Mouse (Mus musculus) retina, adult 2 months (tissue): ENCODE results near the gene Gm10097.

Source experiments
- DNase-seq: peaks from one replicate; pipeline ENCODE4 v3.0.0-alpha.2; 2012; ENCODE audit warnings: low read depth, low spot score

Gene Gm10097

DNA sequence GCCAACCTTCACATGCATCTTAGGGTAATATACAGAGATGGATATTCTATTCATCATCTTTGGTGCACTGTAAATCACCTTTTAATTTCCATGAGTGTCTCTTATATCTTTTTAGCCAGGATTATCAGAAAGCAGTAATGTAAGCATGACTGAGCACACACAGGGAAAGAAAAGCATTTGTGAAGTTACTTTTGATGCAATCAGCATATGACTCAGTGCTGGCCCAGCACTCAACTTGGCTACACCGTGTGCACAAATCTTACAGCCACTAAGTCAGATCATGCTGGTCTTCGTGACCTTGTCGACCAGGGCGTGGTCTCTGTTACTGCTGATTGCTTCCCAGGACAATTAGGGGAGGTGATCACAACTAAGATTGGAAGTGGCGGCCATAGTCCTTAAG is 16.8 kb downstream of the Gm10097 start:
- no peak for DNase-seq

DNA sequence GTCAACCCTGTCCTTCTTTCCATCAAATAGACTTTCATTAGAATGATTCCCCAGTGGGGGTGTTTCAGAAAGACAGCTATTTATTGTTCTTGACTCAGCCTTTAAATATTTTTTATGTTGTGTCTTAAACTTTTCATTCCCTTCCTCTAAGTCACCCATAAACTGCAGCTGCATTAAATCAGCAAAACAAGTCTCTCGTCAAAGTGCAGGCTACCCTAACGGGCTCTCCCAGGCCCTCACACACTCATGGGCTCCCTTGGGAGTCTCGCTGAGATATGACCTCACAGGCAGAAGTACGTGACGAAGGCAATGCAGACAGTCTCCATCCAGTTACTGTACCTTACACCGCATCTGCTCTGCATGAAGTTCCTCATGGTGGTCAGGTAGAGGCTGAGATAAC is 17.3 kb downstream of the Gm10097 start:
- no peak for DNase-seq

DNA sequence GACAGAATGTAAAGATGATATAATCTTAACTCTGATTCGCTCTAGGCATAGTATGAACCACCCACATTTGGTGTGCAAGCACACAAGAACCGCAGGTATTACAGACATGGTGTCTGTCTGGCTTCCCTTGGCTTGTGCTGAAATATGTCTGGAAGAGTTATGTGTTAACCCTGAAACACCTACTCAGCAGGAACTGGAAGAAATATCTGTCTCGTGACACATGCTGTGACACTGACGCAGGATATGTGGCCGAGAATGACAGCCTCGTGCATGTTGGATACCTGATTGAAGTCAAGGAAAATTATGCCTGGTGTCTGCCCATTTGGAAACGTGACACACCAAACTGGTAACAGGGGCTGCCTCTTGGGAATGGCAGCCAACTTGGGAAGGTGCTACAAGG is 18.3 kb downstream of the Gm10097 start:
- DNase-seq = no peak

DNA sequence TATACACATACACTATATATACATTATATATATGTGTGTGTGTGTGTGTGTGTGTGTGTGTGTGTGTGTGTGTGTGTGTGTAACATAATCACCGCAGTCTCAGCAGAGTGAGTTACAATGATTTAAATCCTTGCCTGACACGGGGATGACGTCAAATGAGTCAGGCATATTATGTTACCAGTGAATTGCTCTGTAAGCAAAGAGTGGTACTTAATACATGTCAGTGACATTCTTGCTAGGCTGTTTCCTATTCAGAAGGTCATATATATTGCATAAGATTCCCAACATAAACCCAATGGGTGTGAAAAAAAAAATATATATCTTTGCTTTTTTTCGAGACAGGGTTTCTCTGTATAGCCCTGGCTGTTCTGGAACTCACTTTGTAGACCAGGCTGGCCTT is 20.1 kb downstream of the Gm10097 start:
- no peak for DNase-seq

DNA sequence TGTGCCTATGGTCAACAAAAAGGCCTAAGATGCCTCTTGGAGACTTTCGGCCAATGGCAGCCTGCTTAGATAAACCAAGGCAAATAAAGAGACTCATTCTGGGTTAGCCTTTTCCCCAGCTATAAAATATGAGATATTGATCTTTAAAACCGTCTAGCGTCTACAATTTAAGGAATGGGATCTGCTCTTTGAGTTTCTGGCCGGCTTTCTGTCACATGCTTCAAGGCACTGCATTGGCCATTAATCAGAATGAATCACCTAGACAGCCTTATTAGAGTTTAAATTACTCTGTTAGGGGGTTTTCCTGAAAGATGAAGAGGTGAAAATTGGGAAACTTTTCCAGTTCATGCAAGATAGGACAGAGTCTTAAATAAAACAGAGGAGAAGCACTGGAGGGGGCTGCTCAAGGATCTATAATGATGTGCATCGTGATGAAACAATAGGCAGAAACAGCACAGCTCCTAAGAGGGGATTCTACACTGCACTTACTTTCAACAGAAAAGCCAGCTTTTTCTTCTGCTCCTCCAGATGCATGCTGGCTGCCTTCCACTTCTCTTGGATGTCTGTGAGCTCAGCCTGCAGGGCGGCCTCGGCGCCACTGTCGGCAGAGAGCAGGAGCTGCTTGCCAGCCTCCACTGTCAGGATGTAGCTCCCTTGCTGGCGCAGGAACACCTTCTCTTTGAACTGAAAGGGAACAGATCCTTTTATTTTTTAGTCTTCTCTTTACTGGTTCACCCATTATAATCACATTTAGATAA is 28.2 kb downstream of the Gm10097 start:
- no peak for DNase-seq

DNA sequence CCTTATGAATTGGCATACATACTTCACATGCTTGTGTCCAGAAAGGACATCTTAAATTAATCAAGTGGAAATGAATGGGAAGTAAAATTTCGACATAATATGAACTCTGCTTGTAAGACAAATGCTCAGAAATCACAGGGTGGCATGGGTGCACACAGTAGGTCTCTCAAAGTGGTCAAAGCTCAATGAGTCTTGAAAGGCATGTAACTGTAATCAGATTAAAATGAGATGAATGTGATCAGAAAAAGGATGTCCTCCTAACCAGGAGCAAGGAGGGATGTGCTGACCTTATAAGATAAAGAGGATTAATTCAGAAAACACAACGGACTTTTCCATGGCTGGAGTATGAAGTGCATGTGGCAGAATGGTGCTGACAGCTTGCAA is 28.8 kb downstream of the Gm10097 start:
- no peak for DNase-seq

DNA sequence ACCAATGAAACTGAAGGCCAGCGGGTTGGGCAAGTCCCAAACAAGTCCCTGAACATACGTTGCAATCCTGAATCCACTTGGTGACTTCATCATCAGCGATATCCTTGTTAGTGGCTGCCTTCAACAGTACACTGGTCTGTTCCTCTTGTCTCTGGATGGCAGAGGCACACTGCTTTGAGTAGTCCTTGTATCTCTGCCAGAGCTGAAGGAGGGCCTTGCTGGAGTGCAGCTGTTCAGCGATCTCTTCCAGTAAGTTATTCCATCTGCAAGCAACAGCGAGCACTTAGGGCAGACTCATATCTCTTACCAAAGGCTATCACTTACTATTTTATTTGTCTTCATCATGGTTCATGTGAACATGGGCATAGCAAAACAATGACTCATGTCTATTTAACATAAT is 41.8 kb downstream of the Gm10097 start:
- no peak for DNase-seq

DNA sequence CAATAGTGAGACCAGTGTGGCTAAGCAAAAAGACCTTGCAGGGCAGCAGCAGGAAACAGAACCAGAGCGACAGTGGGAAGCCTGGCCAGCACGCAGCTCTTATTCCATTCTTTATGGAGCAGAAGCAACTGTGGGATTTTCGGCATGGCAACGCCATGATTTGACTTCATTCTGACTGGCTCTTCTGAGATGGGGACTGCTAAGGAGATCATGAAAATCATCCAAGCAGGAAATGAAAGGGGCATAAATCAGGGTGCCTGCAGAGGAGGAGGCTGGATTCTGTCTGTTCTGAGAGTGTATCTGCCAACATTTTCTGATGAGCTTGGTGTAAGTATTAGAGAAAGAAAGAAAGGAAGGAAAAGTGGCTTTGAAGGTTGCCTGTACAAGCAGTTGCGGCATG is 47.2 kb downstream of the Gm10097 start:
- DNase-seq = no peak

DNA sequence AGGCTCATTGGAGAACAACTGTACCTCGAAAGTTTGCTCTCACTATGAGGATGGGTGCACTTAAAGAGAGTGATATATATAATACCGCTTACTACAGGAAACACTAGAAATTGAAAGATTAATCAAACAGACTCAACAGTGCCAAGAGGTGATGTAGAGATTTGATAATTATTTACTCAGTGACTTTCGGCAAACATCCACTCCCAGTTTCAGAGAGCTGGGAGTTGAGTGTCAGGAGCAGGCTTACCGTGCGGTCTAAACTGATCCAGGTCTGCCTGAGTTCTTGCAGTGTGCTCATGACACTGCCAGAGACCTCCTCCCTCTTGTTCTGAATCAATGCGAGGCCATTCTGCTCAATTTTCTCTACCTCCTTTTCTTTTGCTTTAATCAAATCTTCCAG is 47.7 kb downstream of the Gm10097 start:
- DNase-seq = no peak
